Mouse (Mus musculus) embryonic facial prominence, embryonic 11.5 days (tissue): ENCODE results near the gene Slc4a5. TPM values are rescaled to one million over a fixed set of nuclear protein-coding genes. Genes with fewer than 3 reads are reported as not detected.

Source experiments
- ATAC-seq: fragments of 200-750 bp; cut with Nextera tagmentation; replicated peaks from 2 replicates; pipeline ENCODE4 v1.8.0; 2017; ENCODE audit warnings: low read depth; ENCODE audit not compliant: insufficient number of reproducible peaks, low FRiP score, low TSS enrichment
- DNase-seq: peaks from one replicate; pipeline ENCODE4 v3.0.0-alpha.2; 2015; ENCODE audit warnings: low spot score
- H3K27ac ChIP-seq: fragments of 300-500 bp; sonication (generic); replicated peaks from 2 replicates; pipeline ENCODE4 v1.5.1; 2014; ENCODE audit warnings: mild to moderate bottlenecking, low read depth, low read length, control low read depth
- H3K27me3 ChIP-seq: fragments of 300-500 bp; sonication (generic); 2 replicates; pipeline ENCODE4 v1.6.1; 2014; ENCODE audit warnings: mild to moderate bottlenecking, low read length, moderate library complexity, mixed read lengths; ENCODE audit not compliant: control insufficient read depth, insufficient read depth
- H3K36me3 ChIP-seq: fragments of 300-500 bp; sonication (generic); replicated peaks from 2 replicates; pipeline ENCODE4 v1.6.1; 2014; ENCODE audit warnings: low read depth, mild to moderate bottlenecking, low read length, moderate library complexity, mixed read lengths; ENCODE audit not compliant: control insufficient read depth, insufficient read depth
- H3K4me1 ChIP-seq: fragments of 300-500 bp; sonication (generic); 2 replicates; pipeline ENCODE4 v1.6.1; 2014; ENCODE audit warnings: low read length, mixed read lengths; ENCODE audit not compliant: control insufficient read depth, insufficient read depth
- H3K4me2 ChIP-seq: fragments of 300-500 bp; sonication (generic); 2 replicates; pipeline ENCODE4 v1.6.1; 2014; ENCODE audit warnings: low read depth, mild to moderate bottlenecking, control low read depth, low read length, moderate library complexity
- H3K4me3 ChIP-seq: fragments of 300-500 bp; sonication (generic); 2 replicates; pipeline ENCODE4 v1.5.1; 2014; ENCODE audit warnings: low read depth, low read length, control low read depth
- H3K9ac ChIP-seq: fragments of 300-500 bp; sonication (generic); replicated peaks from 2 replicates; pipeline ENCODE4 v1.6.1; 2014; ENCODE audit warnings: mild to moderate bottlenecking, control low read depth, low read length
- H3K9me3 ChIP-seq: fragments of 300-500 bp; sonication (generic); replicated peaks from 2 replicates; pipeline ENCODE4 v1.6.1; 2016; ENCODE audit warnings: mild to moderate bottlenecking, low read length, inconsistent platforms, mixed read lengths; ENCODE audit not compliant: control insufficient read depth
- WGBS: fragments of 180-500 bp; shearing (Covaris S2); extraction: QIAGEN DNeasy Blood & Tissue Kit; methylation state at CpG from one replicate; pipeline ENCODE4 v1.1.7; 2014; 5-methylcytosine and 5-hydroxymethylcytosine counted together
- polyA plus RNA-seq: library from polyadenylated mRNA; unstranded; fragments of >200 nt; fragmentation: Nextera tagmentation; extraction: Ambion mirVana; gene quantifications from 2 replicates; pipeline ENCODE4 v1.2.1, GENCODE M21; 2014

The Slc4a5 gene
- polyA plus RNA-seq, 1 experiment from 2014 or later: 1.0 TPM

DNA sequence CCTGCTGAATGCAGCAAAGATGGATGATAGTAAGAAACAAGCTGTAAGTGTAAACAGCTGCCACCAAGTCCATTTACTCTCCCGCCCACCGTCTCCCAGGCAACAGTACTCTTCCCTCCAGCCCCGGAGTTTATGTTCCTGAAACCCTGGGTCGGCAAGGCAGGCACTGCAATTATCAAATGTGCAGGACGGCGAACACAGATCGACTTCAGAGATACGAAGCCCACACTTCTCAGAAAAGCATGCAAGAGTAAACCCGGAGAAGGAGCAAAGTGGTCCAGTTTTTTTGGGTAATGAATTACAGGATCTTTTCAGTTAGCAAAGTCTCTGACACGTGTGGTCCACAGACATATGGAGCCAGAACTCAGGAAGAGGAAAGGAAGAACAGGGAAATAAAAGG lies 96.4 kb downstream of the Slc4a5 start:
- no peak for ATAC-seq
- 9% methylated on average over 10 of the region's 10 CpGs for WGBS
- peak; percentile 76 for DNase-seq
- Histone ChIP-seq H3K9ac (0 out of 2 replicates have a peak overlapping the region, but pooled peaks have one; percentile 5), H3K4me2 (peak overlapping the region; percentile 36), H3K9me3 (no peaks in the 10 kb centered on the region), H3K36me3 (peaks cover 4% of the 10 kb centered on the region), H3K27ac (no peak overlapping the region), H3K4me3 (peak overlapping the region; percentile 17; the same call in 1 of the 2 replicates), H3K4me1 (no peaks in the 10 kb centered on the region), H3K27me3 (no peaks in the 10 kb centered on the region)

GRCm38 (mm10) chr6:83317108-83317741 lies 97.6 kb downstream of the Slc4a5 start:
- Histone ChIP-seq H3K4me3 (peak overlapping the region; percentile 96), H3K27ac (peak overlapping the region; percentile 56), H3K9me3 (no peaks in the 10 kb centered on the region), H3K9ac (peak overlapping the region; percentile 90), H3K27me3 (no peaks in the 10 kb centered on the region), H3K36me3 (no peaks in the 10 kb centered on the region), H3K4me2 (peak overlapping the region; percentile 78), H3K4me1 (no peaks in the 10 kb centered on the region)
- ATAC-seq: peak; percentile 97
- DNase-seq: peak; percentile 96
- under 1% methylated on average over 52 of the region's 52 CpGs for WGBS

DNA sequence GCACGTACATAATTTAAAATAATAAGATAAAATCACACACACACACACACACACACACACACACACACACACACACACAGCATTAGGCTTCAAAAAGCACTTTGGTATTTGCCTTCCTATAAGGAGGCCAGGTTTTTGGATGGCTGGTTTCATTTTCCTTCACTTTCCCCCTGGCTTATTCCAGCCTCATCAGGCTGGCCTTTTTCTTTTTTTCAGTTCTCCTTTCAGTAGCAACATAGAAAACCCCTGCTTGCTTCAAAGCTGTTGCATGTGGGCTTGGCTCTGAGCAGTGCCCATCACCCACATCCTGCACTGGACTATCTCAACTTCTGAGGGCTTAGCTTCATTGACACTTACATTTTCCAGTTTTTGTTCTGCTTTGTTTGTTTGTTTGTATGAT lies 102.3 kb downstream of the Slc4a5 start:
- no peak for ATAC-seq
- WGBS: 69% methylated on average over 1 of the region's 1 CpGs
- H3K27me3 ChIP-seq: no peaks in the 10 kb centered on the region

GRCm38 (mm10) chr6:83322794-83323193 lies 103.2 kb downstream of the Slc4a5 start:
- 68% methylated on average over 2 of the region's 2 CpGs for WGBS
- no peaks in the 10 kb centered on the region for H3K27me3 ChIP-seq
- no peak overlapping the region for H3K4me2 ChIP-seq
- H3K4me3 ChIP-seq: no peak overlapping the region
- no peaks in the 10 kb centered on the region for H3K9me3 ChIP-seq
- no peak overlapping the region for H3K27ac ChIP-seq
- H3K4me1 ChIP-seq: no peaks in the 10 kb centered on the region
- DNase-seq: no peak
- H3K9ac ChIP-seq: no peak overlapping the region
- ATAC-seq: no peak
- no peaks in the 10 kb centered on the region for H3K36me3 ChIP-seq

More for the DNA sequence above, 102.3 kb downstream of the Slc4a5 start:
- Histone ChIP-seq H3K9me3 (no peaks in the 10 kb centered on the region), H3K27ac (no peak overlapping the region), H3K4me1 (no peaks in the 10 kb centered on the region), H3K36me3 (no peaks in the 10 kb centered on the region), H3K4me2 (no peak overlapping the region), H3K4me3 (no peak overlapping the region), H3K9ac (no peak overlapping the region)
- DNase-seq: no peak

DNA sequence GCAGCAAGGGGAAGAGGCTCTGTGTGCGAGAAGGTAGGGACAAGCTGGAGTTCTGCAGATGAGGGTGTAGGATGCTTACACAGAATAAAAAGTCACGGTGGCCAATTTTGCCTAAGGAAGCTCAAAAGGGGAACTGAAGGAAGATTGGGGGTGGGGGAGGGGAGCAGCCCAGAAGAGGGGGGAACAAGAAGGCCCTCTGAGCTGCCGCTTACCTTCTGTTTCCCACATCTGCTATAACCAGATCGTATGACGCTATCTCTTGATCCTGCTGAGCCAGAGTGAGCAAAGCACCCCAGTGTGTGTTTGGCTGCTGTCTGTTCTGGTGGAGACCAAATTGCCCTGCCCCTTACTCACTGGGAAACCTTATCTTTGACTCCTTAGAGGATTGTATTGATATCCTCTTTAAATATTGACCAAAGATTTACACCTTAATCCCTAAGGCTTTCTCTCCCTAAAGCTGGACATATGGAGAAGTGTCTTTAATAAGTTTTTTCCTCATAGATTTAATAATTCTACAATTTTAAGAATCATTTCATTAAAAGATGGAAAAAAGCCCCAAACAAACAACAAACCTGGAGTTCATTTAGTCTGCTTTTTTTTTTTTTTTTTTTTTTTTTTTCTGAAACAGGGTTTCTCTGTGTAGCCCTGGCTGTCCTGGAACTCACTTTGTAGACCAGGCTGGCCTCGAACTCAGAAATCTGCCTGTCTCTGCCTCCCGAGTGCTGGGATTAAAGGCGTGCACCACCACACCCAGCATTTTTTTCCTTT lies 104.2 kb downstream of the Slc4a5 start:
- no peak overlapping the region for H3K9ac ChIP-seq
- no peaks in the 10 kb centered on the region for H3K36me3 ChIP-seq
- DNase-seq (no peak), ATAC-seq (no peak)
- no peaks in the 10 kb centered on the region for H3K9me3 ChIP-seq
- H3K4me1 ChIP-seq: no peaks in the 10 kb centered on the region
- no peak overlapping the region for H3K4me3 ChIP-seq
- H3K27me3 ChIP-seq: no peaks in the 10 kb centered on the region
- WGBS: 62% methylated on average over 8 of the region's 8 CpGs
- no peak overlapping the region for H3K27ac ChIP-seq
- no peak overlapping the region for H3K4me2 ChIP-seq

DNA sequence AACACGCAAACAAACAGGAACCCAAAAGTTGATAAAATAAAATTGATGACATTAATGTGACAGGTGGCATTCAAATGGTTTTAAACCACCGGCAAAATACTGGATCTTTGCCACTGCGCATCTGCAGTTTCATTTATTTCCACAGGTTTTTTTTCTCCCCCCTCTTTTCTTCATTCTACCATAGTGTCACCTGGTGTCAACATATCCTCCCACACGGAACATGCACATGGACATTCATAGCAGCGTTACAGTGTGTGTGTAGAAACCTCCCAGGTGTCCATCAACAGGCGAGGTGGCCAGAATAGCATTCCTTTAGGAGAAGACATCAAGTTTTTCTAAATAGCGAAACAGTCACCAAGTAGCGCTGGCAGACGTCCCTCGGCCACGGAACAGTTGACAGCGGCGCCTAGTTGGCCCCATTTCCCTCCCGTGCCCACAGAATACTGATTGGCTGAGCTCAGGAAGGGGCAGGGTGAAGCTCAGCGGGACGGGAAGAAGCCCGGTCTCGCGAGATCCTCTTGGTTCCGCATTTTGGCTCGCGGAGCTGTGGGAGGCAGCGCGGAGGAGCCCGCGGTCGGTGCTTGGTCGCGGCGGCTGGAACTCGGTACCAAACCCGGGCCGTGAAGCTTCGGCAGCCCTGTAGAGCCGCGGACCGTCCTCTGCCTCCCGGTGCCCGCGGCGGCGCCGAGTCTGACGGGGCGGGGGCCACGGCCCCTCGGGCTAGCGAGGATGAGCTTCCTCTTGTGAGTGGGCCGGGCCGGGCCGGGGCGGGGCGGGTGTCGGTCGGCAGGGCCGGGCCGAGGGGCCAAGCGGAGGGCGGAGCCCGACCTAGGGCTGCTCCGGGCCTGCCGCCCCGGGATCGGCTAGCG lies 106.1 kb downstream of the Slc4a5 start, which contains the start of the genes Mthfd2 and Mob1a:
TSS of gene Mthfd2 (minus strand) at position 384 of the 869 bp plus-strand sequence.
TSS of gene Mob1a (plus strand) at position 492 of the 869 bp plus-strand sequence.
- ATAC-seq (peak; percentile 97), DNase-seq (peak; percentile 97)
- peak within 1 kb of the TSS; percentile 78 for H3K4me3 ChIP-seq
- no peaks in the 10 kb centered on the region for H3K27me3 ChIP-seq
- WGBS: 2% methylated on average over 59 of the region's 65 CpGs
- no peaks in the 10 kb centered on the region for H3K4me1 ChIP-seq
- peak within 1 kb of the TSS; percentile 85 for H3K9ac ChIP-seq
- peak within 1 kb of the TSS; percentile 70 for H3K27ac ChIP-seq
- H3K4me2 ChIP-seq: peak within 1 kb of the TSS; percentile 71
- no peaks in the 10 kb centered on the region for H3K36me3 ChIP-seq
- H3K9me3 ChIP-seq: no peaks in the 10 kb centered on the region

GRCm38 (mm10) chr6:83326394-83326736 lies 106.7 kb downstream of the Slc4a5 start:
- ATAC-seq: peak; percentile 16; the same call in 1 of the 2 replicates
- Histone ChIP-seq H3K4me3 (peak overlapping the region; percentile 78), H3K9ac (peak overlapping the region; percentile 85)

More at GRCm38 (mm10) chr6:83326394-83326736, 106.7 kb downstream of the Slc4a5 start:
- peak overlapping the region; percentile 70; the same call in 1 of the 2 replicates for H3K27ac ChIP-seq
- H3K4me2 ChIP-seq: peak overlapping the region; percentile 48
- H3K27me3 ChIP-seq: no peaks in the 10 kb centered on the region
- H3K4me1 ChIP-seq: no peaks in the 10 kb centered on the region
- 4% methylated on average over 6 of the region's 6 CpGs for WGBS
- no peaks in the 10 kb centered on the region for H3K9me3 ChIP-seq
- DNase-seq: no peak
- no peaks in the 10 kb centered on the region; the same call in 1 of the 2 replicates for H3K36me3 ChIP-seq
